Mouse (Mus musculus): ENCODE results near the gene Rarg.

DNA sequence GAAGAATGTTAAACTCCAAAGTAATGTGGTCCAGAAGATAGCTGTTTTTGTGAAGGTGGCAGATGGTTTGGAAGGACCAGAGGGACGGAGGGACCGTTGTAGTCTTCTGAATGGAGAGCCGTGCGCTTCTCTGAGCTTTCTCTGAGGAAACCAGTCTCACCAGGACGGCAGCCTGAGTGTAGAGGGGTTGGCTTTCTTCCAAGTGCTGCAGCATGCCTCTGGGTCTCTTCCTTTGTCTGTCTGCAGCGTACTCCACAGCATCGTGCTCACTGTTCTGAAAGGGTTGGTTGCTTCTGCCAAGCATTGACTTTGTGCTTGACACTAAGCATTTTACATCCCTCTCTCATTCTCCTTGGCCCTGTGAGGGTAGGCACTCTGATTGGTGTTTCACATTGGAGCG is 51.5 kb downstream of the Rarg start:
- no peak for TF ChIP-seq MAFK (IDR thresholded peaks at IDR 0.05; ENCODE audit: insufficient read depth, low read depth, low read length)
- no peak for TF ChIP-seq ZNF384 (IDR thresholded peaks at IDR 0.05; ENCODE audit: low read depth, low read length)
- no peak for TF ChIP-seq ZC3H11A (IDR thresholded peaks at IDR 0.05; ENCODE audit: borderline replicate concordance, low read depth, low read length)
- no peak for TF ChIP-seq HCFC1 (IDR thresholded peaks at IDR 0.05; ENCODE audit: borderline replicate concordance, insufficient read depth, low read length)

All from ES-E14 (cell line).